Mouse (Mus musculus): ENCODE data around the gene Hoxd10.

Hoxd10 gene

DNA sequence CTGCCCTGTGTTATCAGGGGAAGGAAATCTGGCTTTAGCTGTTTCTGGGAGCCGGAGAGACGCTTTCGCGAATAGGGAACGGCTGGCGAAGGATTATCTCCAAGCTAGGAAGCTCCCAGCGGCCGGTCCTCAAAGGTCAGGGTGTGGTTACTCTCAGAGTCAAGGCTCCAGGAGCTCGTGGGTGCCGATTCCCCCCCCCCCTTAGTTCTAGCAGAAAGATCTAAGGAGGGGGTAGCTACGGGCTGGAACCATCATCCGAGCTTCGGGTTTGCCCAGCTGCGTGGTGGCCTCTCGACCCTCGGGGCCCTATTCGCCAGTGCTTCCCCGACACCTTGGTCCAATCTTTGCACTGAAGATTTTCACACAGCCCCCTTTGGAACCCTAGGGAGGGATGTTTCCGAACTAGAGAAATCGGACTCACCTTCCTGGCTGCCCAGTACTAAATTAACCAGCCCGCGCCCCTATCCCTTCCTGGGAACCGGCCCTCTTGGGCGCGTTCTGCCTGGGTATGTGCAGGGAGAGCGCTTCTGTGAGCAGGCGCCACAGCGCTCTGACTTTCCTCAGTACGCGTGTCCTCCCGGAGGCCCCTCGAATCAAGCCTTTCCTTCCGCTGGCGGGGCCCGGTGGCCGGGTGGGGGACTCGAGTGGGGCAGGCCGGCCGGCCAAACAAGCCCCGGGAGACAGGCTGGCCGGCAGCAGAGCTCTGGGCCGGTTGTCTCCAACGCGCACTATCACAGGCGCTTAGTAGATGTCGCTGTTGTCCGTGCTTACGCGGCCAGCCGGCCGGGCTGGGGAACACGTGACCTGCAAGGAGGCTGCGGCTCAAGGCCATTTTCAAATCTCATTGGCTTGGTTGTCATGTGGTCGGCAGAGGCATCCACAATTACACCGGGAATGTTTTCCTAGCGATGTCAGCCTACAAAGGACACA is at the start of gene Hoxd10:
Gene Hoxd10, plus strand, starts transcription at position 903 of the 930 bp plus-strand sequence.
- in situ Hi-C loops (cut with MboI) = no loop called here

GRCm38 (mm10) chr2:74642431-74642830 is 49.3 kb upstream of the Hoxd10 start:
- in situ Hi-C loops (cut with MboI) = no loop called here

GRCm38 (mm10) chr2:74645631-74646030 is 46.1 kb upstream of the Hoxd10 start:
- in situ Hi-C loops (cut with MboI) = no loop called here

DNA sequence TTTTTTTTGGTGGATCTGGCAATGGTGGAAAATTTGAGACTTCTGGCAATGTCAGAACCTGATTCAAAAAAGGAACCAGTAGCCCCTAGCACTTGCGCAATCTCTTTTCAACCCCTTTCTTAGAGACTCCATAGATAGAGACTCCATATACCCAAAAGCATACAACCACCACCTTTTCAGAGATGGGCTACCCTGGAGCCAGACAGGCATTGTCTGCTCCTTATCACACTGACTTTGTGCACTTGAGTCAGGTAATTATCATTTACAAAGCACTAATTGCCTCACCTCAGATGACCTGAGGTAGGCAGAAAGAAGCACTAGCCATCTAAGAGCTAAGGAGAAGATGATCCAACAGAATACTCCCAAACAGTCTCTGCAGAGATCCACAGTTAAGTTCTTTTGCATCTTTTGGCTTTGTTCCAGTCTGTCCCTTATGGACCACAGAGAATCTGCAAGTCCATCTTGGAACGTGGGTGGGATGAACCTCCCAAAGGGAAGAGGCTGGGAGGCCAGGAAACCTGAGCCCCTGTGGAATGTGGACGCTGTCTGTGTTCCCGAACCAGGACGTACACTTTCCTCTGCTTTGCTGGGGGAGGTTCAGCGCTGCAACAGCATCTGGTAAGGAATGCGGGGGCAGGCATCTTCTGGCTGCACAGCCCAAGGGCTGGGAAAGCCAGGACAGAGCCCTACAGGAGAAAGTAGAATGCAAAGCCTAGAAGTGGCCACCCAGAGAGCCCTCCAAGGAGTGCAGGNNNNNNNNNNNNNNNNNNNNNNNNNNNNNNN is 44.5 kb upstream of the Hoxd10 start:
- in situ Hi-C loops (cut with MboI) = no loop called here

- in situ Hi-C loops (cut with MboI) = loop anchor here (25.0 kb wide), 1 partner anchor 1091 kb away; no protein-coding TSS in a partner anchor
These were observed 38.8 kb upstream of the Hoxd10 start for GRCm38 (mm10) chr2:74652996-74653340.

GRCm38 (mm10) chr2:74653781-74654535 is 37.8 kb upstream of the Hoxd10 start:
- in situ Hi-C loops (cut with MboI) = loop anchor here (25.0 kb wide), 1 partner anchor 1092 kb away; no protein-coding TSS in a partner anchor

DNA sequence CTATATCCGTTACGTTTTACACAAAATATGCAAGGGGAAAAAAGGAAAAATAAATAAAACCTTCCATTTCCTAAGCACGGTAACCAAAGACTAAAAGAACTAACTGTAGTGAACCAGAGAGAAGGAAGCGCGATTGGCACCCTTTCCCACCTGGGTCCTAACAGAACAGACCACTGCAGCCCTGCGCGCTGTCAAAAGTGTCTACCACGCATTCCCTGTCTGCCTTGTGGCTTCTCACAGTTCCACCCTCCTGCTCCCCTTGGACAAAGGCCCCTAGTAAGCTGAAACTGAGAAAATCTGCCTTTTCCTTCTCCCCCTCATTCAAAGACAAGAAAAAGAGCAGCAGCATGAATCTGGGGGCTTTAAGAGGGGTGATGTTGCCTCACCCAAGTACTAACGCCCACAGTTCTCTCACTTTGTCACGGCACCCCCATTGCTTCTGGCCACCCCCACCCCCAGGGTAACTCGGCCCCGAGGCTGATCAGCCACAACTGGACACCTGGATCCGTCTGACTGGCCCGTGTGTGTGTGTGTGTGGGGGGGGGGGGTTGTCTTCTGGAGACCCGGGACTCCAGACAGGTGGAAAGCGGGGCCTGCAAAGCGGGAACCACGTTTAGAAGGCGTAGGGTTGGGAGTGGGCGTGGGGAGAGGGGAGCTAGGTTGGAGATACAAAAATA is 36.8 kb upstream of the Hoxd10 start:
- in situ Hi-C loops (cut with MboI) = loop anchor here (25.0 kb wide), 1 partner anchor 1093 kb away; no protein-coding TSS in a partner anchor

- in situ Hi-C loops (cut with MboI) = loop anchor here (25.0 kb wide), 1 partner anchor 1093 kb away; no protein-coding TSS in a partner anchor
These were observed 36.3 kb upstream of the Hoxd10 start for GRCm38 (mm10) chr2:74655420-74655781.

- in situ Hi-C loops (cut with MboI) = loop anchor here (25.0 kb wide), 1 partner anchor 1094 kb away; no protein-coding TSS in a partner anchor
These were observed 35.7 kb upstream of the Hoxd10 start for GRCm38 (mm10) chr2:74655821-74656631.

DNA sequence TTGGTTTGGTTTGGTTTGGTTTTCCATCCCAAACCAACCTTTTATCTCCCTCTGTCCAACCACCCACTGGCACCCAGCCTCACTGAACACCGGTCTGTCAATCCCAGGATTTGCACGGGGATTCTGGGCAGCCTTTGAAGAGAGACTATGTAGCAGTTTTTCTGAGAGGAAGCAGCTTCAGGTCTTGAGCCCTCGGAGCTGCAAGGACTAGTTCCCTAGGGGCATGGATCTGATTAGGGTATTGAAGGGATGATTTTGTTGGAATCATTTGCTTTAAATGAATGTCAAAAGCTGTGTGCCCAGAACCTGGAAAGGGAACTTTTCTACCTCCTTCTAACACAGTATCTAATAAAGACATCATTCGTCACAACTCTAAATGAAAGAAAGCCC is 35.1 kb upstream of the Hoxd10 start:
- in situ Hi-C loops (cut with MboI) = loop anchor here (25.0 kb wide), 1 partner anchor 1094 kb away; no protein-coding TSS in a partner anchor

- in situ Hi-C loops (cut with MboI) = loop anchor here (25.0 kb wide), 1 partner anchor 1095 kb away; no protein-coding TSS in a partner anchor
These were observed 34.3 kb upstream of the Hoxd10 start for GRCm38 (mm10) chr2:74657251-74658023.

DNA sequence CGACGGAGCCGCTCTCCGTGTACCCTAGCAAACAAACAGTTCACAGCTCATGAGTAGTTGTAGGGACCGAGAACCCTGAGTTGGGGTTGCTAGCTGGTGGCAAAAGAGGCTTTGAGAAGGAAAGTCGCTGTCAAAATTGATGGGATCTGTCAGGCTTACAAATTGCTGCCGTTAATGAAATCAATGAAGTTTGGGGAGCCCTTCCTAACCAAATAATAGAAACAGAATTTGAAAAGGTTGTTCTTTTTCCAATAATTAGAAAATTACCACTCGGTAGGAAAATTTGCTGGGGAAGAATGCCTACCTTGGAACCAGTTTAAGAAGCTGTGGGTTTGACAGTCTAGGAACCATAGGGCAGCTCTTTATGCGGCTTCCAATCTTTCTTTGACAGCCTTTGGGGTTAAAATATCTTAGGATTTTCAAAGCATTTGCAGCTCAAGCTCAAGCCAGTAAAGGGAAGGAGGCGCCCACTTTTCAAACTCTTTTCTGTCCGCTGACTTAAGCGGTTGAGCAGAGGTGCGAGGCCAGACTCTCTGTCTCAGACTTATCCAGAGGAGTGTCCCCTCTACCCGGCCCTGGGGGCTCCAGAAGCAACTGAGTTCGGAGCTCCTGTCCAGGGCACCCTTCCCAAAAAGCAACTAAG is 33.6 kb upstream of the Hoxd10 start:
- in situ Hi-C loops (cut with MboI) = loop anchor here (25.0 kb wide), 1 partner anchor 1096 kb away; no protein-coding TSS in a partner anchor

GRCm38 (mm10) chr2:74658667-74659371 is 32.9 kb upstream of the Hoxd10 start:
- in situ Hi-C loops (cut with MboI) = loop anchor here (25.0 kb wide), 1 partner anchor 1097 kb away; no protein-coding TSS in a partner anchor

- in situ Hi-C loops (cut with MboI) = loop anchor here (25.0 kb wide), 1 partner anchor 1097 kb away; no protein-coding TSS in a partner anchor
These were observed 32.2 kb upstream of the Hoxd10 start, which contains the start of gene Evx2 for GRCm38 (mm10) chr2:74659507-74660005. Gene Evx2, minus strand, starts transcription at chr2:74659557.

DNA sequence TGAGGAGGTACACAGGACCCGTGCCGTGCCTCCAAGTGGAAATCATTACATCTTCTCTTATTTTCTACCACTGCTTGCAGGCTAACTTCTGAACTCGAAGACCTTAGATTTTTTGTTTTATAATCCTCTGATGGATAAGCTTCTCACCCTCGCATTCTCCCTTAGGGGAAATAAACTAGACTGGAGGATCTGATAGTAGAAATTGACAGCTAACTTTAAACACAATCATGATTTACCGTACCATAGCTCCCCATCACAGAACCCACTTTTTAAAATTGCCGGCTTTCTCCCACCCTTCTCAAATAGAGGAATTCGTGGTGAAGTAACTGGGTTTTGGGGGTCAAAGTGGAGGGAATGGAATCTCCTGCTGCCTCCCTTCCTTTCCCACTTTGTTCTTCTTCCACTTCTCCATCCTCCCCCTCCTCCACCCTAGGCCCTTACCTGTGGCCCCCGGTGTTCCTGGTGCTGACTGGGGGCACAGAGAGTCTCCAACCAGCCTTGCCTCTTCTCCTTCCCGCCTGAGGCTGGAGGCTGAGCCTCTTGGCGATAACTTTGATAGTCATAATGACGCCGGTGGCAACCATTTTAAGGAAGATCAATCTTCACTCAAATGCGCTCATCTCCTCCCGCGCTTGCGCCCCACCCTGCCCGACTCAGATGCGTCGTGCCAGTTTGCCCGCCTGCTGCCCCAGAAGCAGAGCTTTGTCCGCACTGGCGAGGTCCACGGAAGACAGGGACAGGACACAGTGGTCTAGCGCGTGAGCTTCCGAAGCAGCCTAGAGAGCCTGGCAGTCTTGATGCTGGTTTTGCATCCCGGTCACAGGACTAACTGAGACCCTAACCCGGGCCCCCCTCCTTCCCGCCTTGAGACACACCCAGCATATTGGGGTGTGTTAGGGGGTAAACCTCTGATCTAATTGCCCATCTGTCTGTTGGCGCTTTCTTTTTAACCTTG is 31.0 kb upstream of the Hoxd10 start:
- in situ Hi-C loops (cut with MboI) = loop anchor here (25.0 kb wide), 1 partner anchor 1098 kb away; no protein-coding TSS in a partner anchor

GRCm38 (mm10) chr2:74661685-74662084 is 30.0 kb upstream of the Hoxd10 start:
- in situ Hi-C loops (cut with MboI) = loop anchor here (25.0 kb wide), 1 partner anchor 1099 kb away; no protein-coding TSS in a partner anchor

Data from mature B cell (primary cell).